Mouse (Mus musculus): ENCODE measurements around the gene Olfr937. TPM values are rescaled to one million over a fixed set of nuclear protein-coding genes. Genes with fewer than 3 reads are reported as not detected.

The Olfr937 gene
- total RNA-seq (2021): not detected
- long read RNA-seq, experiment 1: 0 reads
- long read RNA-seq, experiment 2: 0 reads

DNA sequence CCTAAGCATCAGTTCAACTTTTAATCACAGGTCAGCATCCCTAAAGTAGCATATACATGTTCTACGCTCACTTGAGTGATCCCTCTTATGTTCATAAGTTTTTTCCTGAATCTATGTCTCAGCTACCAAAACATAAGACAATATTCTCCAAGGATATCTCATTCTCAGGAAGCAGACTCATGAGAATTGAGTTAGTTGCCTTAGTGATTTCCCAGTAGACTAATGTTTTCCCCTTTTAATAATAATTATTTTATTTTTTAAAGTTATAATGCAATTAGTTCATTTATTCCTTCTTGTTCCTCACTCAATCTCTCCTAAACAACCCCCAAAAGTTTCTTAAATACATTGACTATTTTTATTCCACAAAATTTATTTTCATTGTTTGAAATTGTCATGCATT is at the start of gene Olfr937:
Olfr937 (minus strand) TSS at position 101 of the 400 bp plus-strand sequence.
- intact Hi-C loops (cut with DNase I): no loop called here

DNA sequence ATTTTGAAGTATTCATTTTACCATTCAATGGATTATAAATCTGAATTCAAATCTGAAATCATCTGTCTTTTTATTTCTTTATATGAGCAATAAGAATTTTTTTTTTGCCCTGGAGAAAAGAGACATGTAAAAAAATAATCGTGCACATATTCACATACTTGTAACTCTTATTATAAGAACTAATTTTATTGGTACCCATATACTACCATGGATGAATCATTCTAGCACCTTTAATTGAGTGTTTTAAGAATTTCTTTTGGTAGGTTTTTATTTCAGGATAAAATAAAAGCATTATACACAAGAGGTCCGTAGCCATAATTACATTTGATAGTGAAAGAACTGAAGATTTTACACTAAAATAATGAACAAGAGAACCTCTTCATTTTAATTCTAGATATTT is 14.0 kb upstream of the Olfr937 start, which contains the start of gene Olfr938:
Olfr938 (minus strand) TSS at position 101 of the 400 bp plus-strand sequence.
- DNase-seq: no peak
- intact Hi-C loops (cut with DNase I): no loop called here

More for the DNA sequence above, at the start of gene Olfr937:
- no peak for DNase-seq

DNA sequence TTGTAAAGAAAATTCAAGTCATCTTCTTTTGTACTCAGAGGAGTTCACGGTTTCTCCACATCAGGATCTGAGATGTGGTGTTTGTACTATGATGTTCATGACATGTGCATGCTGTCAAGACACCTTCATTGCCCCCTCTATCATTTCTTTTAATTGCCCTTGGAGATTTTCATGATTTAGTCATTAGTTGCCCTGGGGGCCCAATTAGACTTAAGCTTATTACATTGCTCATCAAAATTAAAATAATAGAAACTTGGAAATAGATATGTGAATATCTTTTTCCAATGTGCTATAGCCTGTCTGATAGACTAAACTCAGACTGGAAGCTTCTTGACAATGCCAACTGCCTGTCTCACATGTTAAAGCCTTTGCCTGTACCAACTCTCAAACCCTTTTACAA is 41.5 kb downstream of the Olfr937 start, which contains the start of gene Olfr146:
Olfr146 (minus strand) TSS at position 101 of the 400 bp plus-strand sequence.
- DNase-seq: no peak
- intact Hi-C loops (cut with DNase I): no loop called here

Small RNA genes lying within 50 kb of the gene (microRNA-seq; reads per million reads assigned to microRNA genes)
- gene Gm25032: 0 reads per million in 2 experiments
- 0 reads per million in 2 experiments for gene Gm25529

Other genes with a start within 250 kb of the Olfr937 start
- gene Olfr923, start 238.4 kb downstream of the Olfr937 start, total RNA-seq (2021): not detected
- gene Olfr924, start 220.5 kb downstream of the Olfr937 start, total RNA-seq (2021): not detected
- not detected for gene Olfr26, start 209.9 kb downstream of the Olfr937 start, total RNA-seq (2021)
- not detected for gene Olfr926, start 187.8 kb downstream of the Olfr937 start, total RNA-seq (2021)
- not detected for gene Olfr930, start 135.1 kb downstream of the Olfr937 start, total RNA-seq (2021)
- gene Olfr933, start 92.6 kb downstream of the Olfr937 start, total RNA-seq (2021): not detected
- not detected for gene Olfr934, start 76.6 kb downstream of the Olfr937 start, total RNA-seq (2021)
- gene Olfr935, start 65.3 kb downstream of the Olfr937 start, total RNA-seq (2021): not detected
- gene Olfr146, start 41.6 kb downstream of the Olfr937 start, total RNA-seq (2021): not detected
- gene Olfr938, start 13.9 kb upstream of the Olfr937 start, total RNA-seq (2021): not detected
- gene Olfr27, start 63.2 kb upstream of the Olfr937 start, total RNA-seq (2021): not detected
- not detected for gene Olfr943, start 101.4 kb upstream of the Olfr937 start, total RNA-seq (2021)
- not detected for gene Olfr944, start 137.0 kb upstream of the Olfr937 start, total RNA-seq (2021)
- gene Olfr1537, start 185.0 kb upstream of the Olfr937 start, total RNA-seq (2021): not detected
- gene Olfr945, start 211.9 kb upstream of the Olfr937 start, total RNA-seq (2021): not detected

Measured in gastrocnemius, postnatal 36 days (tissue).